Mouse (Mus musculus) E14TG2a.4 (cell line): Measurements from ENCODE around the gene Sox15.

Experiments
- CTCF ChIP-seq: conservative IDR thresholded peaks from 2 replicates; pipeline ENCODE4 v1.5.1; 2014; ENCODE audit warnings: low read length
- POU5F1 ChIP-seq: IDR thresholded peaks from 2 replicates; pipeline ENCODE4 v1.6.1; 2014; ENCODE audit warnings: low read length, borderline replicate concordance

- TF ChIP-seq CTCF (peak; percentile 80), POU5F1 (no peak)
Observed at GRCm38 (mm10) chr11:69656617-69657461, 1.7 kb downstream of the Sox15 start.
